Mouse (Mus musculus) adrenal gland, postnatal 36 days (tissue): ENCODE results near the gene Smpd4. TPM values are rescaled to one million over a fixed set of nuclear protein-coding genes. Genes with fewer than 3 reads are reported as not detected.

Experiments used
- DNase-seq, 2 experiments: peaks; one replicate each; pipeline ENCODE4 v3.0.0; 2021; ENCODE audit warnings: mixed read lengths in 1 of 2
- total RNA-seq, 2 experiments: library from RNA; stranded (reverse); gene quantifications; 2 replicates each; pipeline ENCODE4 v1.2.3; 2021

The Smpd4 gene
- total RNA-seq, 2 experiments from 2014 or later: 24.5 to 28.1 TPM

- DNase-seq: no peak
Measured at GRCm38 (mm10) chr16:17638036-17638628, 19.0 kb downstream of the Smpd4 start.

GRCm38 (mm10) chr16:17639081-17639480 is 19.9 kb downstream of the Smpd4 start:
- no peak for DNase-seq

- DNase-seq: no peak
Measured at GRCm38 (mm10) chr16:17639951-17640350, 20.8 kb downstream of the Smpd4 start.

- DNase-seq: no peak
Measured at GRCm38 (mm10) chr16:17640706-17641105, 21.6 kb downstream of the Smpd4 start.

- peak in 1 of 2 experiments; percentile 32 for DNase-seq
Measured at GRCm38 (mm10) chr16:17641301-17641700, 22.1 kb downstream of the Smpd4 start.

GRCm38 (mm10) chr16:17642311-17642710 is 23.2 kb downstream of the Smpd4 start:
- no peak for DNase-seq

- no peak for DNase-seq
Measured at GRCm38 (mm10) chr16:17643437-17643990, 24.4 kb downstream of the Smpd4 start.

- DNase-seq: peak; percentile 90 to 91
Measured at GRCm38 (mm10) chr16:17646310-17647114, 27.4 kb downstream of the Smpd4 start, which contains the start of gene Ccdc74a. Ccdc74a (plus strand) TSS chr16:17646470.

- no peak for DNase-seq
Measured at GRCm38 (mm10) chr16:17647156-17647555, 28.0 kb downstream of the Smpd4 start.

GRCm38 (mm10) chr16:17647566-17648340 is 28.6 kb downstream of the Smpd4 start:
- DNase-seq: no peak

GRCm38 (mm10) chr16:17649925-17650605 is 30.9 kb downstream of the Smpd4 start:
- peak in 1 of 2 experiments; percentile 26 for DNase-seq

GRCm38 (mm10) chr16:17650711-17651110 is 31.6 kb downstream of the Smpd4 start:
- no peak for DNase-seq

GRCm38 (mm10) chr16:17652607-17653006 is 33.5 kb downstream of the Smpd4 start:
- DNase-seq: no peak

GRCm38 (mm10) chr16:17653601-17654000 is 34.4 kb downstream of the Smpd4 start:
- DNase-seq: no peak

GRCm38 (mm10) chr16:17654188-17654795 is 35.1 kb downstream of the Smpd4 start:
- DNase-seq: no peak

- DNase-seq: peak in 1 of 2 experiments; percentile 40
Measured at GRCm38 (mm10) chr16:17656212-17656871, 37.2 kb downstream of the Smpd4 start.

GRCm38 (mm10) chr16:17665568-17665967 is 46.4 kb downstream of the Smpd4 start:
- DNase-seq: no peak

- no peak for DNase-seq
Measured at GRCm38 (mm10) chr16:17669886-17670285, 50.7 kb downstream of the Smpd4 start.
